8 mouse cellular contexts compared by ENCODE assay signal in genomic region chr12:52382832-52383580, GRCm38 (mm10).
DNase-seq lines count a peak whose midpoint lies in the region; ATAC-seq lines count a peak whose summit lies in the region.

No protein-coding gene starts in this region.

- peaks cover 23% of the 10 kb centered on the region for H3K4me1 ChIP-seq in lung, embryonic 16.5 days (replicated peaks; ENCODE audit: control insufficient read depth, insufficient read depth, low read length)
- H3K4me1 ChIP-seq in embryonic facial prominence, embryonic 12.5 days = peaks cover 27% of the 10 kb centered on the region

- H3K4me3 ChIP-seq in lung, embryonic 16.5 days (ENCODE audit: low read length) = no peak overlapping the region
- H3K4me3 ChIP-seq in embryonic facial prominence, embryonic 12.5 days = no peak overlapping the region

- no peaks in the 10 kb centered on the region for H3K9me3 ChIP-seq in lung, embryonic 16.5 days (ENCODE audit: control insufficient read depth, low read length)
- H3K9me3 ChIP-seq in embryonic facial prominence, embryonic 12.5 days = no peaks in the 10 kb centered on the region

- no peak for DNase-seq in lung, postnatal 4 days
- DNase-seq in kidney, postnatal 4 days = peak; percentile 51 to 62
- DNase-seq in retina, postnatal 1 day = peak; percentile 62
- DNase-seq in left cerebral cortex, adult 18-20 months (ENCODE audit: low spot score in 2 of 2) = no peak
- no peak for DNase-seq in thymus, adult 18-20 months
- DNase-seq in cerebellum, adult 11 months = no peak

- no peaks in the 10 kb centered on the region for H3K27me3 ChIP-seq in lung, embryonic 16.5 days (ENCODE audit: control insufficient read depth, insufficient read depth, low read depth, low read length)
- no peaks in the 10 kb centered on the region for H3K27me3 ChIP-seq in embryonic facial prominence, embryonic 12.5 days

- no peaks in the 10 kb centered on the region for H3K36me3 ChIP-seq in lung, embryonic 16.5 days (ENCODE audit: control insufficient read depth, insufficient read depth, low read length)
- no peaks in the 10 kb centered on the region for H3K36me3 ChIP-seq in embryonic facial prominence, embryonic 12.5 days

- peak overlapping the region; percentile 73 for H3K27ac ChIP-seq in lung, embryonic 16.5 days (ENCODE audit: low read length)
- peak overlapping the region; percentile 79 for H3K27ac ChIP-seq in embryonic facial prominence, embryonic 12.5 days

- peak; percentile 52; the same call in 1 of the 2 replicates for ATAC-seq in lung, embryonic 16.5 days (ENCODE audit: low read depth)
- peak; percentile 43 for ATAC-seq in embryonic facial prominence, embryonic 12.5 days (ENCODE audit: insufficient number of reproducible peaks, insufficient read depth, low FRiP score, low TSS enrichment)

- peak overlapping the region; percentile 23; the same call in 1 of the 2 replicates for H3K4me2 ChIP-seq in lung, embryonic 16.5 days (ENCODE audit: low read depth, low read length)
- H3K4me2 ChIP-seq in embryonic facial prominence, embryonic 12.5 days (replicated peaks) = peak overlapping the region; percentile 24

- H3K9ac ChIP-seq in lung, embryonic 16.5 days (ENCODE audit: low read length) = no peak overlapping the region
- H3K9ac ChIP-seq in embryonic facial prominence, embryonic 12.5 days = no peak overlapping the region

- 9% methylated on average over 7 of the region's 7 CpGs for WGBS in lung, embryonic 16.5 days
- 3% methylated on average over 7 of the region's 7 CpGs for WGBS in embryonic facial prominence, embryonic 12.5 days

Comparison
In these comparisons a context has a peak if more than half of its experiments do, and no peak if none do; other contexts are left out.
1. DNase-seq: peak in kidney, postnatal 4 days (2 of 2) and retina, postnatal 1 day (single experiment); none in lung, postnatal 4 days (0 of 2), left cerebral cortex, adult 18-20 months (0 of 2), thymus, adult 18-20 months (0 of 2) and cerebellum, adult 11 months (single experiment).